Mouse (Mus musculus) gastrocnemius, adult 18-20 months (tissue): ENCODE measurements around the gene Gm20388. TPM values are rescaled to one million over a fixed set of nuclear protein-coding genes. Genes with fewer than 3 reads are reported as not detected.
A peak's percentile ranks its signal among the peaks of the same experiment; 100 is the strongest.

Experiments used
- DNase-seq: peaks from one replicate; pipeline ENCODE4 v3.0.0; 2021; ENCODE audit warnings: low spot score
- total RNA-seq, 2 experiments: library from RNA; stranded (reverse); gene quantifications; 2 replicates each; pipeline ENCODE4 v1.2.3; 2021

The Gm20388 gene
- total RNA-seq, 2 experiments from 2014 or later, result 10.5 to 12.3 TPM

DNA sequence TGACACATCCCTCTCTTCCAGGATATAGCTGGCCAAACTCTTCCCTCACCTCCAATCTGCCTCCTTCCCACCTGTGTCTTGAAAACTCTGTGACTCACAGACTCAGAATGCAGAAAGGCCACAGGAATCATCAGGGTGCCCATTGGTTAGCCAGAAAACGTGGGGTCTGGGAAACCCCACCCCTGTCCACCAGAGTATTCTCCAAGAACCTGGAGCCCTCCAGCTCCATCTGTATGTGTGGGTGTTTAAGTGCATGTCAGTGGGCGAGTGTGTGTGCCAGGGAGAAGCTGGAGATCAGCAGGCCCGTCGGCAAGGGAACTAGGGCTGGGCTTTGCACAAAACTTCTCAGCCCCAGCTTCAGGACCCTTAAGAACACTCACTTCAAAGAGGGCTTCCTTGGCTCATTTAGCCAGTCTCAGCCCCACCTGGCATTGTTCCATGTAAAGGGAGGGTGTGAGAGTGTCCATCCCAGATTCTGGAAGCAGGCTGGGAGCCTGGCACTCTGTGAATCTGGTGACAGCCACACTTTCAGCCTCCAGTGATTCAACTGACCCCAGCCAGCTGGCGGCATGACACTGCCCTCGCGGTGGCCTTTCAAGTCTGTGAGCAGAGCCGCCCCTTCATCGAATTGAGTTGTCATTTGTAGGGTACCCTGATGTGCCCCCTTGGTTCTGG lies 2509.4 kb downstream of the Gm20388 start:
- no peak for DNase-seq

DNA sequence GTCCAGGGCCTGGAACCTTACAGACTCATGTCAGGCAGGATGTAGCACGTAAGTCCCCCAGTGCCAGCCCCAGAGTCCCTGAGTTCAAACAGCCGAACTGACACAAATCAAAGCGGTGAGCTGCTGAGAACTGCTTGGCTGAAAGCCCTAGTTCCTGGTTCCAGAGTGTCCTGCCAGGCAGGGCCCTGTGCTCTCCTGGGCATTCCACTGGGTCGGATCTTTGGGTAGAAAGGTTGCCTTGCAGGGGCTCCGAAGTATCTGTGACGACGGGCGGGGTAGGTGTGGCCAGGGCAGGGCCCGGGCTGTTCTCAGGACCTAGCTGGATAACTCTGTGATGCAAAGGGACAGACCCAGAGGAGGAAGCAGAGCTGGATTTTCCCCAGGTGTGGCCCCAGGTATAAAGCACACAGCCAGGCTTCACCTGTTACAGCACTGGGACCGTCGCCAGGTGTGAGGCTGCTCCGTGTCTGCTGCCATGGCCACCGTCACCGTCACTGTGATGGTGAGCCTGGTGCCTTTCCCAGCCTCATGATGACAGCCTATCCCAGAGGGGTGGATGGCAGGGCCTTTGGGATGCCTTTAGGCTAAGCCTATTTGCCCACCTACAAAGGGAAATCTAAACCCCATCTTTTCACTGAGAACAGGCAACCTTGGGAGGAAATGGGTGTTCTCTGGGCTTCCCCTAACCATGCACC lies 2510.9 kb downstream of the Gm20388 start, which contains the start of gene Il17c:
Il17c (plus strand) TSS at position 645 of the 695 bp plus-strand sequence.
- no peak for DNase-seq

GRCm38 (mm10) chr8:122423217-122423616 lies 2512.6 kb downstream of the Gm20388 start:
- DNase-seq, result no peak

DNA sequence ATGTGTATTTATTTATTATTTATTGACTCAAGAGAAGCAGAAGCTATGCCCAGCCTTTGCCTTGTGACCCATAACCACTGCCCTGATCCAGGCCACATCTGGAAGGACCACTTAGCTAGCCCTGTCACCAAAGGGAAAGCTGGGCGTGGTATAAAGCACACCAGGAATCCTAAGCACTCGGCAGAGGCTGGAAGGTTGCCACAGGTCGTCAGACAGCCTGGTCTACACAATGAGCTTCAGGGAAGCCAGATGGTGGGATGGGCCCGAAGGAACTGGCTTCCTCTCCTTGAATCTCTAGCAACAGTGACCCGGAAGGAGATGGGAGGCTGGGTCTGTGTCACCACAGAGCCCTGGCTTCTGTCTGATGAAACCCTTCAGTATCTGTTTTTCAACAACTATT lies 2513.0 kb downstream of the Gm20388 start:
- DNase-seq, result peak; percentile 24

- DNase-seq, result no peak
Measured at GRCm38 (mm10) chr8:122426145-122426544, 2515.5 kb downstream of the Gm20388 start.

DNA sequence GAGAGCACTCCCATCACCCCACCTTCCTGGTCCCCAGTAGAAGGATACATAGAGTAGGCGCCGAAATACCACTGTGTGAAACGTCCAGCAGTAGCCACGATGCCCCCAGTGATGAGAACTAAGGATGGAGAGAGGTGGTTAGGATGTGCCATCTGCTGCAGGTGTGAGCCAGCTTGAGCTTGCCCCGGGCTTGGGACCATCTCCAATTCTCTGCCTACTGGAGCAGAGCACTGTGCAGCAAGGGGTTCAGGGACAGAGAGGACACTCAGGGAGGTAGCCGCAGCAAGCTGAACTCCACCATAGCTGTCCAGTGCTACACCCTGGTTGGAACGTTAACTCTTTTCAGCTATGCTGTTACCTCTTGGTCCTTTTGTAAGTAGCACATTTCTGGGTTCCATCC lies 2517.0 kb downstream of the Gm20388 start:
- DNase-seq, result no peak

GRCm38 (mm10) chr8:122428163-122428562 lies 2517.5 kb downstream of the Gm20388 start:
- no peak for DNase-seq

DNA sequence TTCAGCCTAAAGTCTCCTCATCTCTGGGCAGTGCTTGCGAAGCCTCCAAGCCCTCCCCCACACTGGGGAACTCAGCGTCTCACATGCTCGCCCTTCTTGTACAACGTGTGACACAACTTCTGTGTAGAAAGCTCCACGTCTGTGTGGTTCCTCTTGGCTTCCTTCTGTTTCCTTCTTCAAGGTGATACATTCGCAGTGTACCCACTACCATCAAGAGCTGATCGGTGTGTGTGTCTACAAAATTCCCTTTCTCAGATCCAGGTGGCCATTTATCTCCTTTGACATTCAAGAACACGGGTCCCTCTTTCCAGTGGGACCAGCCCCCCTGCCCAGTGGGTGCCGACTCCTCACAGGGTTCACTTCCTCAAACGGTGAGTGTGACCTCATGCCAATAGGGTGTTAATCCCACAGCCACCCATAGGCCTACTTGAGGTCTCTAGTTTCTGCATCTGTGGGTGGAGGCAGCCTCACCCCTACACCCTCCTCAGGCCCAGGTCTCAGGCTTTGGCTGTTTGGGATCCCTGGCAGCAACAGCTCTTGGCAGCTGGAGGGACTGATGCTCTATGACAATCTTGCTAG lies 2519.5 kb downstream of the Gm20388 start:
- DNase-seq, result no peak

DNA sequence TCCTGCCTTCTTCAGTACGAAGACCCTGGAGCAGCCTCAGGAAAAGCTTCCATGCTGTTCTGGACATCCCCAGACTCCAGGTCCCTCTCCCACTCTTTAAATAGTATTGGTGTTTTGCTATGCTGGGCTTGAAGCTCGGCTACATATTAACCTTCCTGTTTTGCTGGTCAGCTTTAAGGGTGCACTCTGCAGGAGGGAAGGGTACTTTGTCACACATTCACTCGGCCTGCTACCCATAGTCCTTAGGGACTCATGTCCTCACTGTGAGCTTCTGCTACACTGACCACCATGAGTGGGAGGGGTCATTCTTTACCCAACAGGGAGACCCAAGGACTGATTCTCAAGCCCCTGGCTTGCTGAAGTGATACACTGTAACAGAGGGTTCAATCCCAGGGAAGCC lies 2520.0 kb downstream of the Gm20388 start:
- no peak for DNase-seq

DNA sequence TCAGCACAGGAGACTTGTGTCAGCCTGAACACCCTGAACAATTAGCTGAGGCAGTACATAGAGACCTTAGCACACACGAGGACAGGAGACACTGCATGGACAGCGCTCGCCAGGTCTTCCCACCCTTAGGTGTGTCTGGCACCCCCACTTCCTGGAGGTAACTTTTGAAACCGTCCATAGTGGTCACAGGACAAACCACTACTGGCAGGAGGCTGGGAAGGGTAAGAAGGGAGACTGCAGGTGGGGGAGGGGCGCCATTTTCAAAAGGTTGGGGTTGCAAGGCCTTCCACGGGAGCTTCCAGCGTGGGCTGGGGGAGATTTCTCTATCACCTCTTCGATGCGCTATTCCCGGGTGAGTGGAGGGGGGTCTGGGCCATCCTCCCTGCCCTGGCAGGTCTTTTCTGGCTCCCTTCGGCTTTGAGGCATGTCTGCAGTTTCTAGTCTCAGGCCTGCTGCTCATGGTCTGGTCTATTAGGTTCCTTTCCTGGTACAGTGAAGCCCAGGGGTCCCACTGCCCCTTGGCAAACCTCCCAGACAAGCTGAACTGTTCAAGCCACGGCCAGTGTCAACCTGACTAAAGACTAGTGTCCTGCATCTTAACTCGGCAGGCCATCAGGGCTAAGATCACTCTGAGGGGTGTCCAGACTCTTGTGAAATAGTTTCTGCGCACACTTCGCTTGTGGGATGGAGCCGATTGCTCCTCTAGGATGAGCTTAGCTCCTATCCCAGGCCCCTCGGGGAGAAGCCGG lies 2521.2 kb downstream of the Gm20388 start:
- DNase-seq, result no peak

GRCm38 (mm10) chr8:122432443-122433268 lies 2522.0 kb downstream of the Gm20388 start, which contains the start of gene Cyba:
TSS of gene Cyba (minus strand) at chr8:122432930.
- DNase-seq, result peak; percentile 70

DNA sequence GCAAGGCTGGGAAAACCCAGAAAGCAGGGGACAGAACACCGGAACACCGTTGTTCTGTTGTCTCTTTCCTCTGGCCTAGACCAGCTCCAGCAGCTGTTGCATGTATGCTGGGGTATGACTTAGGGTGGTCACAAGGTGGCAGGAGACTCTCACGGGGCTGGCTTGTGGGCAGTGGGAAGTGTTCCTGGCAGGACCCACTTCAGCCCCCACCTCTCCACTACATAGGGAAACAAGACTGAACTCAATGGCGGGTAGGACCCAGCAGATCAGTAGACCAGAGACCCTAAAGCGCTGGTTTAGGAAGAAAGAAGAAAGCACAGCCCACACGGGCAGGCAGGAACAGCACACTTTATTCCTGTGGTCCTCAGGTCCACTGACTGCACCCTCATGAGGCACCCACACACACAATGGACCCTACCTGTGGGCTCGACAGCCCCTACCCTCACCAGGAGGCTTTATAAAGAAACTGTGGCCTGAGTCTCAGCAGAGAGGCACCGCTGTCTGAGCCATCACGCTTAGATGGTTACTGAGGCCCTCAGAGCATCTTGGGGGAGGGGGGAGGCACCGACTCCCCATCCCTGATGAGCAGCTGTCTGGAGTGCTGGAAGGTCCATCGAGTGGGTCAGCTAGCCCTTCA lies 2522.7 kb downstream of the Gm20388 start:
- no peak for DNase-seq

- no peak for DNase-seq
Measured at GRCm38 (mm10) chr8:122435375-122435774, 2524.7 kb downstream of the Gm20388 start.

DNA sequence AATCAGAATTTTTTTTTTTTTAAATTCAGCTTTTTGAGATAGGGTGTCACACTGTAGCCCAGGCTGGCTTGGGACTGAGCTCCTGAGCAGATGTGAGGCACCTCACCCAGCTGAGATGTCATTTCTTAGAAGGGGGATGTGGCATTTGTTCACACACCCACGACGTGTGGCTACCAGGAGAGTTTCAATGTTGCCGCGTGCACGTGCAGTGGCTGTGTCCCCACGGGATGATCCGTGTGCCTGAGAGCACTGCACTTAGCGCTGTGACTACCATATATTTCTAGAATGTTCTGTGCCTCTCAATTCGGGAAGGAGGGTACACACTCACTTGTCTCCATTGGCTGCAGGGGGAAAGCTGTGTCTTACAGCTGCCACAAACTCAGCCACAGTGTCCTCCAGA lies 2525.5 kb downstream of the Gm20388 start:
- no peak for DNase-seq

GRCm38 (mm10) chr8:122436586-122437125 lies 2526.0 kb downstream of the Gm20388 start:
- DNase-seq, result no peak

GRCm38 (mm10) chr8:122437708-122438331 lies 2527.2 kb downstream of the Gm20388 start:
- no peak for DNase-seq

DNA sequence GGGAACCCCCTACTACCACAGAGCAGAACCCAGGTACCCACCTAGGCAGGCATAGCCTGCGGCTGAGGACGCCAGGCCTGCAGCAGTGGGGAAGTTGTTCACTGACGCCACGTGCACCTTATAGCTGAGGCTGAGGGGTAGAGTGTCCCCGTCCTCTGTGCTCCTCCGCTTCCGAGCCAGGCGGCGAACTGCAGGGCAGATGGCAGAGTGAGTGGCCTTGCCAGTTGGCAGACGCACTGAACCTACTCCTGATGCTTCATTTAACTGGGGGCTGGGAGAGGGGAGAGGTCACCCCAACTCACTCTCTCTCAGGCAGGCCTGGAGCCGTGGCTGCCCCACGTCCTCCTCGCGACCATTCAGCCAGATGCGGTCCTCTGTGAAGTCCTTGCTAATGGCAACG lies 2528.7 kb downstream of the Gm20388 start:
- no peak for DNase-seq

DNA sequence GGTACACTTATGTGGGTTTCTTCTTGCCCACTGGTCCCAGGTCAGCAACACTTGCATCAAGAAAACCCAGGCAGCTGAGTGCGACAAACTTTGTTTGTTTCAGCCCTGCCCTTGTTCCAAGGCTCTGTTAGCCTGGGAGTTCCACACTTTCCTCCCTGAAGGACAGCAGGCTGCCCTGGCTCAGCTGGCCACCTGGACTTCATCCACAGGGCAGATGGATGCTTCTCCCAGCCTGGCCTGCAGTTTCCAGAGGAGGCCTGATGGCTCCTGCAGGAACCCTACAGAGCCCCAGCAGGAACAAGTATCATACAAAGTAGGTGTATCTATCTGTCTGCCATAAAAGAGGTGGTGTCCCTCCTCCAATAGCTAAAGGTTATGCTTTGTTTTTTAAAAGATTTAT lies 2530.7 kb downstream of the Gm20388 start:
- no peak for DNase-seq

DNA sequence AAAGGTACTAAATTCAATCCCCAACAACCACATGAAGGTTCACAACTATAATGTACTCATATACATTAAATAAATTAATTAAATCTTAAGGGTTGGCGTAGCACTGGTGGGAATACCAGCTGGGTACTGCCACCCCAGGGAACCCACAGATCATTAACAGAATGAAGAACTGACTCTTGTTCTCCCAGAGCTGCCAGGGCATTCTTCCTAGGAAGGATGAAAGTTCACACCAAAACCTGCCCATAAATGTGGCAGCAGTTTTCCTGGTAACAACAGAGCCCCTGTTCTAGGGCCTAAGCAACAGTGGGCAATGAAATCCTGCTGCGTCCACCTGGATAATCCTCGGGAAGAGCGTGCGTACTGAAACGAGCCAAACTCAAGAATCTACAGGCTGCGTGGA lies 2531.7 kb downstream of the Gm20388 start:
- DNase-seq, result no peak

DNA sequence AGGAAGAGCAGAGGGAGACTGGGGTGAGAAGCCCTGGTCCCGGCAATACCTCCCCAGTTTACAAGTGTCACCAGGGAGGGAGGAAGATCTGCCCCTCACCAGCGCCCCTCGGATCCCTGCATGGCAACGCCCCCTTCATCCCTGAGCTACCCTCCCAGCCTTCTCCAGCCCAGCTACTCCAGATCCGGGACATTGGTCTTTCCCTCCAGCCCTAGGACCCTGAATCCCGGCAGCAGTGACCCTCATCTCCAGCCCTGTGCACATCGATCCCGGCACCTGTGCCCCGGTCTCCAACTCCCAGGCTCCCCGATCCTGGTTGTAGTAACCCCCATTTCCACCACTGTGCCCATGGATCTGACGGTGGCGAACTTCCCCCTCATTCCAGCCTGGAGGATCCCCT lies 2532.1 kb downstream of the Gm20388 start:
- DNase-seq, result no peak
